Mouse (Mus musculus): ENCODE measurements around the gene Creb1. TPM values are rescaled to one million over a fixed set of nuclear protein-coding genes. Genes with fewer than 3 reads are reported as not detected.
A peak's percentile ranks its signal among the peaks of the same experiment; 100 is the strongest.
"Not testable (repeated sequence)": the region's sequence is repeated elsewhere in the genome, so short reads cannot be mapped to it uniquely, and the experiment has no call there.

Gene Creb1
- total RNA-seq, 2 experiments from 2014 or later: 39.0 to 39.6 TPM

DNA sequence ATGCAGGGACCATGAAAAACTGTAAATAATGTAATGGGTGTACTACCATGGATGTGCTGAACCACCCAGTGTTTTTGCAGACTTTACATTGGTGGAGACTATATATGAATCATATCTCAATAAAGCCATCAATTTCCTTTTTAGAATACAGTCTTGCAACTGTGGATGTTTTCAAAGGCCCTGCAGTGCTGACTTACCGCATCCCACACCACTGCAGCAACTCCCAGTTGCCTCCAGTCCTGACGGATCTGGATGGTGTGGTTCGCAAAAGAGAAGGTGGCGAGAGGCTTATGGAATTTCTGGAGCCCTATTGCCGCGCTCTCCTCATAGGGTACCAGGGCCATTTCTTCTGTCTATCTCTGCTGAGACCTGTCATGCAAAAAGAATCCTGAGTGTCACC, 83.6 kb downstream of the Creb1 start:
- no peak for DNase-seq (ENCODE audit: low spot score in 2 of 2)

DNA sequence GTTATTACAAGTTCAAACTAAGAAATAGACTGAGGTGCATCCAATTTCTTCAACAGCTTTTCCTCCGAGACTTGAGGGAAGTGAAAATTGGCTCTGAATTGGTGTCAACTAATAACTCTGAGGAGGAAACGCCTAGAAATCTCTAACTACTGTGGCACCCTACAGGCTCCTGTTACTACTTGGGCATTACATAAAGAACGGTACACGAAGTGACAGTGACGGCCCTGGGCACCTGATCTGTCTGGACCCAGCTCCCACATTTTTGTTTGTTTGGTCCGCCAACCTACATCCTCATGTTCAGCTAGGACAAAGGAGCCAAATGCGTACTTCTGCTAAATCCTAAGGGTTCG, 84.1 kb downstream of the Creb1 start:
- DNase-seq (ENCODE audit: low spot score in 2 of 2): no peak

DNA sequence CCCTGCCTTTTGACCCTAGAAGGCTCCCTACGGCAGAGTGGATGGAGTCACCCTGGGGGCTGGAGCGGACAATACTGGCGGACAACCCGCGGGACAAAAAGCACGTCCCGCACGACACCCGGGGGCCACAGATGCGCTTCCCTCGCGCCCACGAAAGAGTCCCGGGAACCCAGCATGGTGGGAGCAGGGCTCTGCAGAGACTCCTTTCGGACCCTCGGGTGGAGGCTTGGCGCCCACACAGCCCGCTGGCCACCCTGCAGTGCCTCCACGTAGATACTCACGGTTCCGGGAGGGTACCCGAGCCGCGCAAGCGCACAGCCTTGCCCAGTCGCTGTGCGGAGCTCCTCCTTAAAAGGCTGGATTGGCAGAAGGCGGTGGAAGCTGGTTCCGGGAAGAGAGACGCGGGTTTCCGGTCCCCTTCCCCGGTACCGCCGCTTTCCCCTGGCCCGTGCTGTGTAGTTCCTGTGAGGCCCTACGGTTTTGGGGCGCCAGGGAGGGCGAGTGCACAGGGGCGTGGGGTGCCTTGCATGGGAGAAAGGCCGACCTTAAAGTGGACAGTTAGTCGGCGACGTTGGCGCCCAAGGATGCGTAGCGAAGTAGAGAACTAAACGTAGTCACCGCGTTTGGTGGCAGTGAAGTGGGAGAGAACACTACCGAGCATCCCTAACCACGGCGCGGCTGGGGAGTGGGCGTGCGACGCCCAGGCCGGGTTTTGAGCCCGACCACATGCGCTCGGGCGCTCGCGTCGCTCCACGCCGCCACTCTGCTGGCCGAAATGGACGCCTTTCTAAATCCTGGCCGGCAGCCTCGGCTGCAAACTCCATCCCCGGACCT, 84.7 kb downstream of the Creb1 start, which contains the start of gene Mettl21a:
Mettl21a (minus strand) TSS at position 362 of the 834 bp plus-strand sequence.
- peak; percentile 88 to 93 for DNase-seq (ENCODE audit: low spot score in 2 of 2)

DNA sequence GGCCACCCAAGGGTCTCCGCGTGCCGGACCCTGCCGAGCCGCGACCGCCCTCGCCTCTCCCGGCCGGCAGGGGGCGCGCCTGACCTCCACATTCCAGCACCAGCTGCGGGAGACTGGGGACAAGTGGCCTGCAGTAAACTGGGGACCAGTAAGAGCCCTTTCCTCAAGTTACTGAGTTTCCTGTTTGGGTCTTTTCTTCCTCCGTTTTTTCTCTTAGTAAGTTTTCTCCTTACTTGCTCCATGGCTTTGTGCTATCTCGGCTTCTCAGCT, 85.2 kb downstream of the Creb1 start:
- DNase-seq (ENCODE audit: low spot score in 2 of 2): peak; percentile 84 to 88

DNA sequence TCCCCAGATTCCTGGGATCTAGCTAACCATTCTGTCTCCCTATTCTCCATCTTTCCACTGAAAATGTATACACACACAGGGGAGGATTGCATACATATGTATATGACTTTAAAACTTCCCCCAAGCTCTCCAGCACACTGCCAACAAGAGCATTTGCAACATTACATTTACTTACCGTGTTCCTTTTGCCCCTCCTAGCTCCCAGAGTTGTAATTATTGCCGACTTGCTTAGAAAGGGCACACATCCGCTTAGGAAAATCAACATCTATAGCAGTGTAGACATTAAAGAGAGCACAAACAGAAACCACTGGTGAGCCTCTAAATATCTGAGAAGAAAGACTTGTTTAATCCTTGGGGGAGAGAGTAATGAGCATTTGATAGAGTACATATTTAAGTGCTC, 85.8 kb downstream of the Creb1 start:
- no peak for DNase-seq (ENCODE audit: low spot score in 2 of 2)

DNA sequence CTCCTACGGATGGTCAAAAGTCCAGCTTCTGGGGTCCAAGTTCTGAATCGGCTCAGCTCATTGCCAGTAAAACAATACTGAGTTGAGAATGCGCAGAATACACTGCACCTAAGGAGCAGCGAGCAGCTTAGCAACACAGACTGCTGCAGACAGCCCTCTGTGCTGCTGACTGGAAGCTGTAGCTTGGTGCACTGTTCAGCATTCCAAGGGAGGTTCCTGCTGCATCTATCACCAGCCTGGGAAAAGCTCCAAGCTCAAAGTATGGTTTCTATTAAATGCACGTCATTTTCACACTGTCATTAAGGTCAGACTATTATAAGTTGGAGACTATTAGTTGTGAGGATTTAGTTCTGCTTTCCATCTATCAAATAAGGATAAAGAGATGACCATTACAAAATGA, 88.7 kb downstream of the Creb1 start:
- DNase-seq (ENCODE audit: low spot score in 2 of 2): no peak

DNA sequence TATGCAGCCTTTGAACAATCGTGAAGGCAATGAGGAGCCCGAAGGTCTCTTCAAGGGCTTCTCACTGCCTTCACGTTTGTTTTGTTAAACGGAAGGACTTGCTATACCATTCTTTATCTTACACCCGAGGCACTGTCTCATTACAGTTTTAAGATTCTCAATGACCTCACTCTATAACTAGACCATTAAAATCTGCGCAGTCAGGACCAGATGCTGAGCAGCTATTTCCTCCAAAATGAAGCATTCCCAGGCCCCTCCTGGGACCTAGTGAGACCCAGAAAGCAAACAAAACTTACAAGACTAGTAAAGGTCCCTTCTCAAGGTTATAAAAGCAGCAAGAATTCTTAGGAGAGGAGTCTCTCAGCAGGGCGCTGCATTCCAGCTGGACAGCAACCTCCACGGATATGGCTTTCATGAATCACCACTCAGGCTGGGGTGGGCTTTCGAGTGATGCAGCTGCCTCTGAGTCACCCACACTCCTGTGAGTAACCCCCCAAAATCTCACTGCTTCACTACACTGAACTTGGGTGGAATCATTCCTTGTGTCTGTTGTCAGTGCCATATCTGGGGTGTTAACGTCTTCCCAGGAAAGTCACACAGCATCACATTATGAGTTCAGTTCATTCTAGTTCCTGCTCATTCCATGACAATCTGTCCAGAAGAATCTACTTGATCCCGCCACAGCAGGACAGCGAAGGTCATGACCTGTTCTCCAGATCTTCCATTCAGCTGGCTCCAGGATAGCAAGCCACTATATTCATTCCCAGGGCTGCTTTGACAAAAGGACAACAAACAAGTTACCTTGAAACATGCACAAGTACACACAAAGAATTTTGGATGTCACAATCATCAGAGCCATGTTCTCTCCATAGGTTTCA, 91.4 kb downstream of the Creb1 start:
- no peak for DNase-seq (ENCODE audit: low spot score in 2 of 2)

DNA sequence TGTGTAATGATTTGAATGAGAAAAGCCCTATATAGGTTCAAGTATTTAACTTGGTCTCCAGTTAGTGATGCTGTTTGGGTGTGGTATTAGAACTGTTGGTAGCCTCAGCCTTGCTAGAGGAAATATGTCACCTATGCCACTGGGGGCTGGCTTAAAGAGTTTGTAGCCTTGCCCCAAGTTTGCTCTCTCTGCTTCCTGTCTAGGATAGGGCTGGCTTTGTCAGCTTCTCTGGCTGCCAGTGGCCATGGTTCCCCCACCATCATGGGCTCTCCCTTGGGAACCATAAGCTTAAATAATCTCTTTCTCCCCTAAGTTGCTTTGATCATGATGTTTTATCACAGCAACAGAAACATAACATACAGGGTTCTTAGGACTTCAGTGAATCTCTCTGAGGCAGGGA, 92.8 kb downstream of the Creb1 start:
- no peak for DNase-seq (ENCODE audit: low spot score in 2 of 2)

DNA sequence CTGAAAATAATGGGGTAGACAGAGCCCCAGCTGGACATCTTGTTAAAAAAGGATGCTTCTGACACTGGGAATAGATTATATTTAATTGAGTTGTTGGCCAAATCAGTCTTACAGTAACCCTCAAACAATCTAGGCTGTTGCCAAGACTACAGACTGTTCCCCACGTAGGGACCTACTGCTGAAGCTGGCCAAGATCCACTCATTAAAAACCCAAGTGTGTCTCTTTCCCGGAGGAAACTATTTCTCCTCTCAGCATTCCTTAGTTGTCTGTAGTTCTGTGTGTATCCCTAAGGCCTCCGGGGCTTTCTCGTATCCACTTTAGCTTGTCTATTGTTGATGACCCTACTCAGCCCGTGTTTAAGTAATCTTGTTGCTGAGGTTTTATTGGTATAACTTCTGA, 99.1 kb downstream of the Creb1 start:
- no peak for DNase-seq (ENCODE audit: low spot score in 2 of 2)

DNA sequence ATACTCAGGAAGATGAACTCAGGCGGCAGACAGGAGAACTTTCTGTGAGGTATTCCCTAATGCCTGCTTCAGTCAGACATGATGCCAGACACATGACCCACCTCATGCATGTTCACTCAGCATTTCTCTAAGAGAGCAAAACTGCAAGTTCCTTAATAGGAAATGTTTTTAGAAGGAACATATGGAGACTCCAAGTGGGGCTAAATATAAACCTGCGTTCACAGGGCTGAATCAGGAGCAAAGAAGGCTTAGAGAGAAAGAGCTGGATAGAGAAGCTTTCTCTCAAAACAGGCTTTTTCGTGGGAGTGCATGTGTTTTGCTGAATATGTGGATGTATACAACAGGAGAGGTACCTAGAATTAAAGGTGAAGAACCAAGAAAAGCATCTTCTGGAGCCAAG, 100.8 kb downstream of the Creb1 start:
- no peak for DNase-seq (ENCODE audit: low spot score in 2 of 2)

DNA sequence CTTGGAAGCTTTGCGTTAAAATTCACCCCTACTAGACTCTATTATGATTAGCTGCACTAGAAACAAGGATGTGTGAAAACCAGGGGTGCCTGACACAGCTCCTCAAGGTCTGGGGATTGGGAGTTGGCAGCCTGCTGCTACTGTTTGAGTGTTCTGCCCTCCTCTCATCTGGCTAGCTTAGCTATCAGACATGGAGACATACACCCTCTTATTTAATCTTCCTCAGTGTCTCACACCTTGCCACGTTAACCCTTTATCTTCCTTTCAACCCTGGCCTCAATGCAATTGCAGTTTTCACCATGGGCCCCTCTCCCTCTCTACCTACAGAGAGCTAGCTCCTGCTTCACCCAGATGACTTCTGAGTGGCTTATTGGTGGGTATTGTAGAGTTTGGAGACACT, 103.2 kb downstream of the Creb1 start:
- no peak for DNase-seq (ENCODE audit: low spot score in 2 of 2)

DNA sequence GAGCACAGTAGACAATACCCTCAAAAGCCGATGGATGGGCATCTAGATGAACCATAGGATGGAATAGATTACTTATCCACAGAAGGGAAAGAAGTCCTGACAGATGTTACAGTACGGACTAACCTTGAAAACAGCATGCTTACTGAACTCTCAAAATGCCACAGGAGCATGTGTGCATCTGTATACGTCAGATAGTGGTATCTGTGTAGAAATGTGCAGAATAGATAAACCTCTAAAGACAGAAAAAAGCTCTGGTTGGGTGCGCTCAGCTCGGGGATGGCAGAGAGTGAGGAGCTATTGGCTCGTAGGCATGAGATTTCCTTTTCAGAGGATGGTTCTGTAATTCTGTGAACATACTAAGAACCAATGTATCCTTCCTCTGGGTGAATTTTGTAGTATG, 106.8 kb downstream of the Creb1 start:
- no peak for DNase-seq (ENCODE audit: low spot score in 2 of 2)

DNA sequence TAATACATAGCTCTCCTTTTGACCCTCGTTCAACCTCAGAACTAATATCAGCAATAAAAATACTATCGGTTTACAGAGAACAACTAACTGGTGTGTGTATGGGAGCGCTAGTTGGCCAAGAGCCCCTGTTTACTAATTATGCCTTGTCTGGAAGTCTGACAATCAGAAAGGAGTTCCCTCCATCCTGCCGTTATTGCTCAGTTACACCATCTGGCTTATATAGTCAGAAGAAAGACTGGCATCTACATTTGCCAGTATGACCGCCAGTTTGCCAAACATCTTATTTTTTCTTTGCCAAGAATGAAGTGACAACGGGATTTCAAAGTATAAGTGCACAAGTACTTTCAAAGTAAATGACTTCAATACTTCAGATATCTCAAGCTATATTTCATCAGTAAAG, 108.6 kb downstream of the Creb1 start:
- no peak for DNase-seq (ENCODE audit: low spot score in 2 of 2)

DNA sequence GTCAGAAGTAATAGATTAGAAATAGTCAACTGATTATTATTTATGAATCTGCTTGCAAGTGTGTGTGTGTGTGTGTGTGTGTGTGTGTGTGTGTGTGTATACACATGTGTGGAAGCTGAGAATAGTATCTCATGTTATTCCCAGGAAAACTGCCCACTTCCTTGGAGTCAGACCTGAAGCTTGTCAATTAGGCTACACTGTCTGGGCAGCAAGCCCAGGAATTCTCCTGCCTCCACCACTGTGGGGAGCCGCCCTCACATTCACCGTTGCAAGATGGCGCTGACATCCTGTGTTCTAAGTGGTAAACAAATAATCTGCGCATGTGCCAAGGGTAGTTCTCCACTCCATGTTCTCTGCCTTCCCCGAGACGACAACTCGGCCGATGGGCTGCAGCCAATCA, 110.1 kb downstream of the Creb1 start:
- not testable (repeated sequence) for DNase-seq (ENCODE audit: low spot score in 2 of 2)

DNA sequence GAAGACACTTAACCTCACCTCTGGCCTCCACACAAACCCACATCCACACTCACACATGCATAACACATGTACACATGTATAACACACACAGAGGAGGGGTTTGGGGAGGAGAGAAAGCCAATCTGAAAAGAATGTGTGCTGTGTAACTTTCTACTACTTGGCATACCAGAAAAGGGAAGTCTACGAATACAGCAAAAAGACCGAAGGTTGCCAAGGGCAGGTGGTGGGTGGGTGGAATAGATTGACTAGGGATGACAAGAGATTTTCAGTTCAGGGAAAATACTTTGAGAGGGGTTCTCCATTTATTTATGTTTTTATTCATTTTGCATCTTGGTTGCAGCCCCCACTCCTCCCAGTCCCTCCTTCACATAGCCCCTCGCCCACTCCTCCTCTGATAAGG, 112.1 kb downstream of the Creb1 start:
- DNase-seq (ENCODE audit: low spot score in 2 of 2): no peak

DNA sequence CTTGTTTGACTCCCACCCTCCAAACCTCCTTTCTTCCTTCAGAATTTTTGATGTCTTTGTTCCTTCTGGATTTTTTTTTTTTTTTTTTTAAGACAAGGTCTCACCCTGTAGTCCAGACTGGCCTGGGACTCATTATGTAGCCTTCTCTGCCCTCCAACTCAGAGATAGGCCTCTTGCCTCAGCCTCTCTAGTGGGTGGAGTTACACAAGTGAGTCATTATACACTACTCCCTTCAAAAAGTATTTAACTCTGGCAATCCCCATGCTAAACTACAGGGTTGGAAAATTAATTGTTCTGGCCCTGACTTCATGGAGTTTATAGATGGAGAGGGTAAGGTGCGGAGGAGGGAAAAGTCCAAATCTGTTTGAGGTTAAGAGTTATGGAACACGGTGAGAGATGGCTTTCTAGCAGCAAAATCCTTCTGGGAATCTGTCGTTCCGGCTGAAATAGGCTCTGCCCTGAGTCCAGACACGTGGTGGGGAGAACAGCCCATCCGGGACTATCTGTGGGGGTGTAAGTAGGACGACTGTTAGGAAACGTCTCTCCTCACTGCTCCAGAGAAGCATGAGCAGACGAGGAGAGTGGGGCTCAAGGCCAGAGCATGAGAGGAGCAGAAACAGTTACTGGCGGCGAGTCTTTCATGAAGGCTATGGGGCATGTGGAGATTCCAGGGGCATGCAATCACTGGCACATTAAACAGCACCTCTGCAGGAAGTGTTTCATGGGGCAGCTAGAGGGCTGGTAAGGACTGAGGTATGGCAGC, 117.1 kb downstream of the Creb1 start:
- no peak for DNase-seq (ENCODE audit: low spot score in 2 of 2)

DNA sequence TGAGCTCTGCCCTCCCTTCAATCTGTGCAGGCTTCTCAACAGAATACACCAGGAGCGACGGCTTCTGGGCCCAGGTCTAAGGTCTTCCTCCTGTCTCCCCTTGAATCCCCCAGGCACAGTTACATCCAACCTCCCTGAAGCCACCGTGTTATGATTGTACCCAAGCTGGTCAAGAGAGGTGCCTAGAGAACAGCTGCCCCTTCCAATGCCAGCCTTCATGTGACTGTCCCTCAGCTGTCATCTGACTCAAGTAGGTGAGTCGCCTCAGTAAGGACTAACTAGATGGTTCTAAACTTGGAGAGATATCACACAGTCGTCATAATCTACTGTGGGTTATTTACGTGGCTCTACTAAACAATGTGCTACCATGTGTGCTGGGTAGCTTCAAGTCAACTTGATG, 121.3 kb downstream of the Creb1 start:
- DNase-seq (ENCODE audit: low spot score in 2 of 2): no peak

Other genes with a start within 250 kb of the Creb1 start
- gene Mettl21a, start 84.6 kb downstream of the Creb1 start, total RNA-seq (2021): 10 to 100 TPM; 11.5 to 19.4 TPM
- gene Ccnyl1, start 157.8 kb downstream of the Creb1 start, total RNA-seq (2021): 10 to 100 TPM; 21.9 to 27.4 TPM
- 1 to 10 TPM; 4.2 to 5.0 TPM for gene Fzd5, start 205.1 kb downstream of the Creb1 start, total RNA-seq (2021)

Data from gastrocnemius, postnatal 4 days (tissue).